Mouse (Mus musculus) adipocyte (in vitro differentiated cells): Measurements from ENCODE around the gene Zfp467.

Experiments
- DNase-seq: peaks from one replicate; pipeline ENCODE4 v3.0.0-alpha.2; 2016; ENCODE audit warnings: low spot score

Gene Zfp467

GRCm38 (mm10) chr6:48411193-48412092 is 34.2 kb downstream of the Zfp467 start:
- DNase-seq = no peak

GRCm38 (mm10) chr6:48410551-48410950 is 35.1 kb downstream of the Zfp467 start:
- no peak for DNase-seq

- no peak for DNase-seq
Observed at GRCm38 (mm10) chr6:48409726-48410343, 35.8 kb downstream of the Zfp467 start.

GRCm38 (mm10) chr6:48404071-48404470 is 41.6 kb downstream of the Zfp467 start:
- no peak for DNase-seq

GRCm38 (mm10) chr6:48399906-48400305 is 45.7 kb downstream of the Zfp467 start:
- DNase-seq = no peak

- DNase-seq = peak; percentile 60
Observed at GRCm38 (mm10) chr6:48397336-48397735, 48.3 kb downstream of the Zfp467 start.

- no peak for DNase-seq
Observed at GRCm38 (mm10) chr6:48396686-48397085, 48.9 kb downstream of the Zfp467 start.

GRCm38 (mm10) chr6:48396008-48396595 is 49.5 kb downstream of the Zfp467 start:
- peak; percentile 52 for DNase-seq

- DNase-seq = peak; percentile 72
Observed at GRCm38 (mm10) chr6:48395105-48396007, 50.3 kb downstream of the Zfp467 start, which contains the start of gene Krba1. TSS of gene Krba1 (plus strand) at chr6:48395586.

GRCm38 (mm10) chr6:48393811-48394210 is 51.8 kb downstream of the Zfp467 start:
- no peak for DNase-seq

- no peak for DNase-seq
Observed at GRCm38 (mm10) chr6:48388221-48388620, 57.4 kb downstream of the Zfp467 start.
